Mouse (Mus musculus) Patski (cell line): ENCODE measurements around the gene Pramel6. TPM values are rescaled to one million over a fixed set of nuclear protein-coding genes. Genes with fewer than 3 reads are reported as not detected.

Experiments
- ATAC-seq: fragments of 100-300 bp; one replicate; pipeline ENCODE4 v1.8.0; 2021
- CTCF ChIA-PET: fragments of 350-600 bp; sonication (Branson Sonifier 250); formaldehyde crosslinking; loops from one replicate; lab custom pipeline; 2022; ENCODE audit warnings: inconsistent platforms; lab: Charles Lee
- POLR2A ChIA-PET: fragments of 350-600 bp; sonication (Branson Sonifier 250); formaldehyde crosslinking; loops from one replicate; lab custom pipeline; 2022; ENCODE audit warnings: antibody characterized with exemption, inconsistent platforms; lab: Charles Lee
- DNase-seq: peaks from one replicate; pipeline ENCODE4 v3.0.0-alpha.2; 2011; ENCODE audit warnings: low read depth, low spot score
- H3K27me3 ChIP-seq: fragments of 371-371 bp; one replicate; pipeline ENCODE4 v1.5.1; 2021
- CTCF ChIP-seq: fragments of 100-300 bp; IDR thresholded peaks from one replicate; pipeline ENCODE4 v1.5.1; 2021
- in situ Hi-C: fragments of 300-500 bp; cut with MboI; formaldehyde crosslinking; loops from 3 replicates; pipeline ENCODE4 v1.11.1; 2018; ENCODE audit warnings: low pct_unique_long_range_greater_than_20kb, mixed read lengths
- polyA plus RNA-seq: library from polyadenylated mRNA; unstranded; gene quantifications from one replicate; pipeline ENCODE4 v1.2.3, GENCODE M21; 2021

Pramel6 gene
- polyA plus RNA-seq, 1 experiment from 2014 or later: not detected

GRCm38 (mm10) chr2:87531496-87531895, 25.1 kb downstream of the Pramel6 start, which contains the start of gene Olfr153:
Olfr153 (plus strand) TSS chr2:87531796.
- DNase-seq (no peak), ATAC-seq (no peak)
- TF ChIP-seq CTCF: no peak
- CTCF ChIA-PET: no interaction called here
- POLR2A ChIA-PET: no interaction called here
- in situ Hi-C loops: no loop called here
- H3K27me3 ChIP-seq: no peaks in the 10 kb centered on the region

GRCm38 (mm10) chr2:87534826-87535225, 28.5 kb downstream of the Pramel6 start:
- POLR2A ChIA-PET: no interaction called here
- no peaks in the 10 kb centered on the region for H3K27me3 ChIP-seq
- ATAC-seq: no peak
- TF ChIP-seq CTCF: no peak
- CTCF ChIA-PET: no interaction called here
- no peak for DNase-seq
- in situ Hi-C loops: no loop called here

DNA sequence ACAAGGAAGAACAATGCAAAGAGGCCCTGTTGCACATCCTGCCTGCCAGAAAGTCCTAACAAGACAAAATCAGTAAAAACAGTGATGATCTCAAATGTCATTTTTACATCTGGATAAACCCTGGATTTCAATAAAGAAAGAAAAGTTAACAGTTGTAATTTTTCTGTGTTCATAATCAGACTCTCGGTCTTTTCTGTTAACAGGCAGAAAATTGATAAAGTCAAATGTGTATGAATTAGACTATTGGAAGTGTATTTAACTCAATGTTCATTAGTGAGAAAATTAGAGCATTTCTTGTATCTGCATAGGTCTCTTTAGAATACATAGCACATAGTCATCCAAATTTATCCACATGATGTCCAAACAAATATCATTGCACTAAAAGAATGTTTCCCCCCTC, 39.1 kb downstream of the Pramel6 start, which contains the start of gene Olfr1128:
TSS of gene Olfr1128 (minus strand) at position 101 of the 400 bp plus-strand sequence.
- in situ Hi-C loops: no loop called here
- no peaks in the 10 kb centered on the region for H3K27me3 ChIP-seq
- ChIA-PET POLR2A (no interaction called here), CTCF (no interaction called here)
- no peak for TF ChIP-seq CTCF
- ATAC-seq (no peak), DNase-seq (no peak)

Other genes with a start within 250 kb of the Pramel6 start
- not detected for gene Olfr1116, start 239.0 kb upstream of the Pramel6 start, polyA plus RNA-seq
- gene Olfr1118, start 199.0 kb upstream of the Pramel6 start, polyA plus RNA-seq: not detected
- gene Olfr1120, start 151.8 kb upstream of the Pramel6 start, polyA plus RNA-seq: not detected
- not detected for gene Olfr1121, start 136.7 kb upstream of the Pramel6 start, polyA plus RNA-seq
- not detected for gene Olfr1122, start 120.7 kb upstream of the Pramel6 start, polyA plus RNA-seq
- not detected for gene Olfr1123, start 89.9 kb upstream of the Pramel6 start, polyA plus RNA-seq
- gene Olfr1124, start 76.3 kb upstream of the Pramel6 start, polyA plus RNA-seq: not detected
- not detected for gene Olfr1126, start 52.6 kb upstream of the Pramel6 start, polyA plus RNA-seq
- gene Pramel7, start 9.5 kb upstream of the Pramel6 start, polyA plus RNA-seq: not detected
- gene Olfr153, start 25.2 kb downstream of the Pramel6 start, polyA plus RNA-seq: not detected
- gene Olfr1128, start 39.0 kb downstream of the Pramel6 start, polyA plus RNA-seq: not detected
- not detected for gene Olfr1129, start 67.3 kb downstream of the Pramel6 start, polyA plus RNA-seq
- not detected for gene Olfr1130, start 99.6 kb downstream of the Pramel6 start, polyA plus RNA-seq
- gene Olfr1131, start 120.5 kb downstream of the Pramel6 start, polyA plus RNA-seq: not detected
- not detected for gene Olfr1132, start 131.0 kb downstream of the Pramel6 start, polyA plus RNA-seq
- gene Olfr1133, start 140.8 kb downstream of the Pramel6 start, polyA plus RNA-seq: not detected
- gene Olfr1134, start 151.9 kb downstream of the Pramel6 start, polyA plus RNA-seq: not detected
- not detected for gene Olfr1135, start 167.1 kb downstream of the Pramel6 start, polyA plus RNA-seq
- not detected for gene Olfr1136, start 187.4 kb downstream of the Pramel6 start, polyA plus RNA-seq
- not detected for gene Olfr1137, start 206.6 kb downstream of the Pramel6 start, polyA plus RNA-seq
- gene Olfr1138, start 233.4 kb downstream of the Pramel6 start, polyA plus RNA-seq: not detected
- not detected for gene Olfr1140, start 237.2 kb downstream of the Pramel6 start, polyA plus RNA-seq
- gene Olfr1141, start 247.4 kb downstream of the Pramel6 start, polyA plus RNA-seq: not detected